Mouse (Mus musculus) stomach, postnatal 0 days (tissue): ENCODE measurements at regions not wholly inside any gene's neighbourhood (a gene's known extent, or its start where the extent isn't known, plus 50 kb on each side); places are given as distances from the start of the nearest gene placed in this dataset.

Source experiments
- CTCF ChIP-seq: IDR thresholded peaks from 2 replicates; pipeline ENCODE4 v1.5.1; 2016; ENCODE audit warnings: antibody characterized with exemption, low read depth, mild to moderate bottlenecking, moderate library complexity
- EP300 ChIP-seq: optimal IDR thresholded peaks from 2 replicates; pipeline ENCODE3; 2016; ENCODE audit warnings: antibody characterized with exemption

DNA sequence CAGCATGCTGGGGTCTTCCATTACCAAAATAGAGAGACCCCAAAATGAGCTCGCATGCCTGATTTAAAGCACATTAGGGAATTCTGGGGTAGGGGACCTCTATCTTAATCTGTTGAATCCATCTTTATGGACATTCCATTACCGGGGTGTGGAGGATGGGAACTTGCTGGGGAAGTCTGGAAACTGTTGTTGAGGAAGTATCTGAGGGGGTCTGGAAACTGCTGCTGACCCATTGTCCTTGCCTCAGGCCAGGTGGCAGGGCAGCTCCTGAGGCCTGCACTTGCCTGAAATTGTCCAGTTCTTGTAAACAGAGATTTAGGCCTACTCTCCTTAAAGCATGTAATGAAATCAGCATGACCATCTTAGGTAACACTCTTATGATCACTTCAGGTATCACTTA, 59.4 kb upstream of the B3galnt1 start:
- TF ChIP-seq CTCF = no peak
- no peak for TF ChIP-seq EP300
